Mouse (Mus musculus): ENCODE data around the gene Fsd1l.

Gene Fsd1l

DNA sequence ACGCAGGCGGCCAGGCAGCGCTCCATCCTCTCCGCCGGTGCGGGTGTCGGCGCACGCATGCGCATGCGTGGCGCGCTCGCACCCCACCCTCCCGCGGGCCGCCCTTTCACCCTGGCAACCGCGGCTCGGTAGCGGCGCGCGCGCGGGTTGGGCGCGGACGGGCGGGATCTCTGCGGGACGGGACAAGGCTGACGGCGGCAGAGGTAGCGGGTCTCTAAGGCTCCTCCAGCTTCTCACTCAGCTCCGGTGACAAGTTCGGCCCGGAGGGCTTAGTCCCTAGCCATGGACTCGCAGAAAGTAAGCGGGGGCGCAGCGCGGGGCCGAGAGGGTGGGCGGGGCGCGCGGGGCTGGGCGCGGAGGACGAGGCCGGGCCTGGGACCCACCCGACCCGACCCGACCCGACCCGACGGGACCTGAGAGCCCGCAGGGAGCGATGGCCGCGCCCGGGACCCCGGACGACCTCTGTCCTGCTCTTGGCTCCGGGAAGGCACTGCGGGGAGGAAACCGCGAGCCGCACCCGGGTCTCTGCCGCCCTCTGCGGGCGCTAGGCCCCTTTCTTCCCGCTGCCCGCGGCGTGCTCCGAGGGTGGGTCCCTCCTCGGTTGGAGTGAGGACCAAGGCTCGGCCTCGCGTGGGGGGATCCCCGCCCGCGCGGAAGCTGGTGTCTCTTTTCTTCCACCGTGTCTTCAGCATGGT lies at the start of gene Fsd1l:
Fsd1l (plus strand) TSS at position 156 of the 695 bp plus-strand sequence.
- peak; percentile 14 for DNase-seq (ENCODE audit: low read depth, low spot score)

- no peak for DNase-seq (ENCODE audit: low read depth, low spot score)
These were observed 43.6 kb upstream of the Fsd1l start for GRCm38 (mm10) chr4:53587676-53588075.

DNA sequence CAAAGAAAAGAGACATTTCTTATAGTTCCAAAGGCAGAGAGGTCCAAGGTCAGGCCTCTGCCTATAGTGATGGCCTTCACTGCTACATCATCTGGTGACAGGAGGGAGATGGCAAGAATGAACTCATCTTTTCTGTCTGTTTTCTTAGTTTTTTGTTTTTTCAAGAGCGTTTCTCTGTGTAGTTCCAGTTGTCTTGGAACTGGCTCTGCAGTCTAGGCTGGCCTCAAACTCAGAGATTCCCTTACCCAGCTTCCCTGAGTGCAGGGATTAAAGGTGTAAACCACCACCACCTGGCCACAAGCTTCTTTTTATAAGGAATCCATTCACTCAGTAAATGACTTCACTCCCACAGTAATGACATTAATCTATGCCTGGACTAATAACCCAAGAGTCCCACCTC lies 42.3 kb upstream of the Fsd1l start:
- no peak for DNase-seq (ENCODE audit: low read depth, low spot score)

DNA sequence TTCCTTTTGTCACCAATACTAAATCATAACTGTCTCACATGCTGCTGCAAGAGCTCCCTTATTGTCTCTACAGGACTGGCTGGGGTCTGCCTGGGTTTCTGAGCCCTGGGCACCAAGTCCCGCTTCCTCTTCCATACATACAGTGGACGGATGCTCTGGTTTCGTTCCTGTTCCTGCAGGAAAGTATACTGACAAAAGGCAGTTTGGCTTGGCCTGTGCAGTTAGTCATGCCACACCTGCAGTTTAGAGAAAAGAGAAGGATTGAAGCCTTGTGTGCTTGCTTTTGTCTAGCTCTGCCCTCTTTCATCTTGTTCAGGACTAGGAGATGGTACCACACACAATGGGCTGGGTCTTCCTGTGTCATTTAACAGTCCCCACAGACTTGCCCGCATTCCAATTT lies 41.8 kb upstream of the Fsd1l start:
- DNase-seq (ENCODE audit: low read depth, low spot score), result no peak

DNA sequence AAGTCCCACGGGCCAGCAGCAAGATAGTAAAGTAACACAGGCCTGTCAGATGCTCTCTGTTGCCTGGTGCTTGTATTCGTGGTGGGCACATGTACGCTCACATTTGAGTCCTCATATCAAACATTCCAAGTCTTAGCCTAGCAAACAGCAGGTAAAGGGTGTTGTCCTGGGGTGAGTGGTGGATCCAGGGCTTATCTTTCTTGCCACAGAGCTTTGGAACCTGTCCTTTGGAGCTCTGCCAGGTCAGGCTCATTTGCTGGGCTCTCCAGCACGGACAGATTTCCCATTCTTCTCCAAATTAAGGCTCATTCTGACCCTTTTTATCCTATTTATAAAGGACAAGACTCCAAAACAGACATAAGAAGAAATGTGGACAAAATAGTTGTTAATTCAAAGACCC lies 41.1 kb upstream of the Fsd1l start:
- DNase-seq (ENCODE audit: low read depth, low spot score), result no peak

DNA sequence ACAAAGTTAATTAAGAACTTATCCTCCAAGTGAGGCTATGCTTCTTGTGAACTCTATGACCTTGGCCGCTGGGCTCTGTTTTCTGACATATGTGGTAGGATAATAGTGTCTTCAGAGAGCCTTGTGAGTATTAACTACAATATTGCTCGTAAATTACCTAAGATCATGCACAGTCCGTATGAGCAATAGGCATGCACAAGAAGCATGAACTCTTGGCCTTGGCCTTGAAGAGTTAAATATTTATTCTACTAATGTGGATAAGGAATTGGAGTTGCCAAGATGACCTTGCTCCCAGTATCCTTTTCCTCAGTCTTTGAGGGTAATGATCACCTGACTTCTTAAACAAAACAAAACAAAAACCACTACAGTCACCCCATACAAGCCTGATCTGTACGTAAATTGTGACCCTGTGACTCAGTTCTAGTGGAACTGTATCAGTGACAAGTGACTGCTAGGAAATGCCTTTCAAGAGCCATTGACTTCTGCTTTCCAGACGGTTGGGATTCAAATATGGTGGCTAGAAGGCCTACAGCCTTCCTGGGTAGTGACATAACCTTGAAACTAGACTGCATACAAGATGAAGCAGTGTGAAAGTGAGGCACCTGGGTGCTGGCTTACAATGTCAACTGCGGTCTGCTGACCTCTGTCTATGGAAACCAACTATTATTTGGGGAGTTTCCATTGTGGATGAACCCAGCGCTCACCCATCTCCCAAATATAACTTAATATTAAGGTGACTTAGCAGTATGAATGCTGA lies 40.4 kb upstream of the Fsd1l start:
- no peak for DNase-seq (ENCODE audit: low read depth, low spot score)

GRCm38 (mm10) chr4:53591536-53591935 lies 39.7 kb upstream of the Fsd1l start:
- DNase-seq (ENCODE audit: low read depth, low spot score), result no peak

DNA sequence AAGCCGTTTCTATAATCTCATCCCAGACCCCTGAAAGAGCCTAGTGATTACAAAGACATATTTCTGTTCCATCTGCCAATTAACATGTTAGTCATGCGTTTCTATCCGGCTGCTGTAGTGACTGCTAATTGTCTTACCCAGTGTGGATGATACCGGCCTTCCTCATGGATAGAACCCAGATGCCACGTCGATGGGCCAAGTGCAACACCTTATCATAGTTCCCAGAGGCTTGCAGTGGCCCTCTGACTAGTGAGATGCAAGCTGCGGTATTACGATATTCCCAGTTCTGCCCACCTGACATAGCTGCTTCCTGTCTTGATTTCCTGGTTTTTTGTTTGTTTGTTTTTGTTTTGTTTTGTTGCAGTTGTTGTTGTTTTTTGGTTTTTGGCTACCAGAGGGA lies 39.3 kb upstream of the Fsd1l start:
- no peak for DNase-seq (ENCODE audit: low read depth, low spot score)

DNA sequence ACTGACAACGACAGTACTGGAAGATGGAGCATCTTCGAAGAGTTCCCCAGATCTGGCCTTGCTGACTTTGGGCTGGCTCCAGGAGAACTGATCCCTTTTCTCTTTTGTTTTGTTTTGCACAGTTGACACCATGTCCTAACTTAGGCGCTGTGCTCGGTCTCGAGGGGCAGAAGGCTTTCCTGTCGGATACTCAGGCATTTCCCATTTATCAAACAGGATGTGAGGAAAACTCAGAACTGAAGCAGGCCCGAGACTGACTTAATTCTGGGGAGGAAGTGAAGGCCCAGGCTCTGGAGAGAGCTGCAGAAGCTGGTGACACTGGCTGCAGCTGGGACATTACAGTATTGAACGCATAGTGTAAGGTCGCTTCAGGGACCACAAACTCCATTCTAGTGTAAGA lies 38.9 kb upstream of the Fsd1l start:
- DNase-seq (ENCODE audit: low read depth, low spot score), result no peak

GRCm38 (mm10) chr4:53594204-53594603 lies 37.1 kb upstream of the Fsd1l start:
- no peak for DNase-seq (ENCODE audit: low read depth, low spot score)

GRCm38 (mm10) chr4:53595246-53596062 lies 35.8 kb upstream of the Fsd1l start:
- DNase-seq (ENCODE audit: low read depth, low spot score), result no peak

DNA sequence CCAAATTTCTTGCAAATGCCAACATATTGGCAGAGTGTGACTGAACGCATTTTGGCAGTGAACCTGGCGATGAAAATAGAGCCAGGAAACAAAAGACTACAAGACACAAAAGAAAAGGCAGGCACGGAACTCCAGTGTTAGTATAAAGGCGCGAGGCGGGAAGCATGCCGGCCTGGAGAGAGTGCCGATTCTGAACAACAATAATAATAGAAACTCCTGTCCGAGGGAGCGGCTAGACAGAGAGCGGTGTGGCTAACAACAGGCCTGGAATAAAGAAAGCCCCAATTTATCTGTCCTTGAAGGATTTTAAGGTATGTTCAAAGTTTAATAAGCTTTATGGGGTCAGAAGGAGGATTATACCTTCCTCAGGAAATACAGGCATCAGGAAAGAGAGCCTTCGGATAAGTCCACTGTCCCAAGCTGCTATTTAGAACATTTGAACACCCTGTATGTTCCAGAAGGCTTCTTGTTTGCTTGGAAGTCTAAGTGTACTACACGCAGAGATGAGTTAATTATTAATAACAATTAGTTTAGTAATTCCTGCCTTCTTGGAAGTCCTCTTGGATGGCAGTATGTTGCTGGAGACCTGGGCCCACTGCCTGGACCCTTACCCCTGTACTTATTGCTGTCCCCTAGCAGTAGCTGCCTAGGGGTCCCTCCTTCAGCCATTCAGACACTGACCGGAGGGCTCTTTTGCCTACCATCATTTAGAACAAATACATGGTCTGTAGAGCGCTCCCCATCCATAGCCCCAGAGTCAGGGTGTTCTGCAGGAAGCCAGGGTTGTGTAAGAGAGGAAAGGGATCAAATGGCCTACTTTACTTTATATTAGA lies 35.0 kb upstream of the Fsd1l start:
- no peak for DNase-seq (ENCODE audit: low read depth, low spot score)

GRCm38 (mm10) chr4:53600462-53600861 lies 30.8 kb upstream of the Fsd1l start:
- no peak for DNase-seq (ENCODE audit: low read depth, low spot score)

- no peak for DNase-seq (ENCODE audit: low read depth, low spot score)
These were observed 16.6 kb upstream of the Fsd1l start for GRCm38 (mm10) chr4:53614576-53615225.

DNA sequence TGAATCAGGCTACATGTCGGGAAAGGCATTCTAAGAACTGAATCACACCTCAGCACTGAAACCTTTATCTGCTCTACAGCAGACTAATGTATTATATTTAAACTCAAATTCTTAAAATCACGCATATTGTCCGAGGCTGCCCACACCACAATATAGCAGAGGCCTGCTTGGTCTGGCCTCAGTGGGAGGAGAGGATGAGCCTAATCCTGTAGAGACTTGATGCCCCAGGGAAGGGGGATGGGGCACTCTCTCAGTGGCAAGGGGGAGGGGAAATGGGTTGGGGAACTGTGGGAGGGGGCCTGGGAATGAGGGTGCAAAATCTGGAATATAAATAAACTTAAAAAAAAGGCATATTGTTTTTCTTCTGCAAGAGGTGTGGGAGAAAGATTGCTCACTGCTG lies 13.3 kb upstream of the Fsd1l start:
- no peak for DNase-seq (ENCODE audit: low read depth, low spot score)

- no peak for DNase-seq (ENCODE audit: low read depth, low spot score)
These were observed 11.2 kb upstream of the Fsd1l start for GRCm38 (mm10) chr4:53620104-53620503.

- DNase-seq (ENCODE audit: low read depth, low spot score), result no peak
These were observed 10.2 kb upstream of the Fsd1l start for GRCm38 (mm10) chr4:53621084-53621483.

DNA sequence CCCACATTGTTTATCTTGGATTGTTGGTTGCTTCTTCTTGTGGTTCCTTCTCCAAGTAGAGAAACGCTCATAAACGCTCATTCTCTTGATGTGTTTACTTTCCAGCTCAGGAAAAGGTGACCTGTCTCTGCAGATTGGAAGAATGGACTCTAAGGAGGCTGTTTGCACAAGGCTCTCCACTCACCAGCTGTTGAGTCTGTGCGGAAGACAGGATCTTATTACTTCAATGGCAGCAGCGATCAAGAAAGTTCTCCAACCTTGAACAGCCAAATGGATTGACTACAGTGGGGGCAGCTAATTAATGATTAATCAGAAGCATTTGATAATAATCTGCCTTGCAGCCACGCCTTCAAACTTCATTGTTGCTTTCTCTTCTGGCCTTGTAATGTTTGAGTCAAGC lies 9.8 kb upstream of the Fsd1l start:
- DNase-seq (ENCODE audit: low read depth, low spot score), result no peak

DNA sequence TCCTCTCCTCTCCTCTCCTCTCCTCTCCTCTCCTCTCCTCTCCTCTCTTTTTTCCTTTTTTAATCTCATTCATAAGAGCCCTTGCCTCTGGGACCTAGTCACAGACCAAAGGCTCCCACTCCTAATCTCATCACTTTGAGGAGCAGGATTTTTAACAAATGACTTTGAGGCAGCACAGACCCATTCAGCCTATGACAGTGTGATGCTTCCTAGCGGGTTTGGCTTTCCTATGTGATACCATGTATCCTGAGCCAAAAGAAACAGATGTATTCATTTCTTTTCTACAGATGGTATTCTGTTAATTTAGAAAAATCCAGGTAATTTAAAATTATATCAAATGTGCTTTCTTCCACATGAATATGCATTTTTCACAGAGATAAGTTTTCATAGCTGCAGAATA lies 7.6 kb upstream of the Fsd1l start:
- no peak for DNase-seq (ENCODE audit: low read depth, low spot score)

DNA sequence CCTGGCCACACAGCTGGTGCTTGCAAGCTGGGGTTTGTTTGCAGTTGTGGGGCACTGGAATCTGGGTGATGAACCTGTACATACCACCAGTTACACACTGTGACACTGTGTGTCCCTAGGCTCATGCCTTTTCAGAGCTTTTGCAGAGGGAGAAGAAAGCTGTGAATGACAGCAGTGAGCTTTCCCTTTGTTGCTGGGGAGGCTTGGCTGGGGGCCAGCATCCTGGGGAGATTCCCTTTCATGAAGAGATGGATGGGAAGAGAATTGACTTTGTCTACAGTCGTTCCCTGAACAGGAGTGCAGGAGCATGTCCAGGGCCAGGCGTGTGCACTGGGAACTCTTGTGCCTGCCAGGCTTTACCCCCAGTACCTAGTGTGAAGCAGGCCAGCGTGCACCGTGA lies 6.5 kb upstream of the Fsd1l start:
- no peak for DNase-seq (ENCODE audit: low read depth, low spot score)

- no peak for DNase-seq (ENCODE audit: low read depth, low spot score)
These were observed 6.0 kb upstream of the Fsd1l start for GRCm38 (mm10) chr4:53625263-53625662.
